Mouse (Mus musculus) intestine, postnatal 0 days (tissue): ENCODE data around the gene Swap70. TPM values are rescaled to one million over a fixed set of nuclear protein-coding genes. Genes with fewer than 3 reads are reported as not detected.

Source experiments
- ATAC-seq: fragments of 200-750 bp; cut with Nextera tagmentation; 2 replicates; pipeline ENCODE4 v1.8.0; 2017; ENCODE audit warnings: mild to moderate bottlenecking, moderate TSS enrichment, moderate library complexity
- H3K27ac ChIP-seq: fragments of 300-500 bp; sonication (generic); 2 replicates; pipeline ENCODE4 v1.5.1; 2014; ENCODE audit warnings: mild to moderate bottlenecking, low read depth, low read length, moderate library complexity
- H3K27me3 ChIP-seq: fragments of 300-500 bp; sonication (generic); replicated peaks from 2 replicates; pipeline ENCODE4 v1.6.1; 2014; ENCODE audit warnings: low read length, mixed read lengths; ENCODE audit not compliant: control insufficient read depth, insufficient read depth
- H3K36me3 ChIP-seq: fragments of 300-500 bp; sonication (generic); 2 replicates; pipeline ENCODE4 v1.6.1; 2014; ENCODE audit warnings: mild to moderate bottlenecking, moderate library complexity; ENCODE audit not compliant: control insufficient read depth, insufficient read depth
- H3K4me1 ChIP-seq: fragments of 300-500 bp; sonication (generic); replicated peaks from 2 replicates; pipeline ENCODE4 v1.6.1; 2014; ENCODE audit warnings: antibody characterized with exemption, low read length, mixed read lengths; ENCODE audit not compliant: control insufficient read depth, insufficient read depth
- H3K4me2 ChIP-seq: fragments of 300-500 bp; sonication (generic); replicated peaks from 2 replicates; pipeline ENCODE4 v1.6.1; 2014; ENCODE audit warnings: low read depth, mild to moderate bottlenecking, moderate library complexity
- H3K4me3 ChIP-seq: fragments of 300-500 bp; sonication (generic); 2 replicates; pipeline ENCODE4 v1.5.1; 2014; ENCODE audit warnings: low read depth, low read length
- H3K9ac ChIP-seq: fragments of 300-500 bp; sonication (generic); 2 replicates; pipeline ENCODE4 v1.6.1; 2014; ENCODE audit warnings: mild to moderate bottlenecking, low read depth, low read length
- H3K9me3 ChIP-seq: fragments of 300-500 bp; sonication (generic); 2 replicates; pipeline ENCODE4 v1.6.1; 2016; ENCODE audit warnings: mixed run types; ENCODE audit not compliant: control insufficient read depth
- CTCF ChIP-seq: sonication (generic); IDR thresholded peaks from 2 replicates; pipeline ENCODE4 v1.5.1; 2016; ENCODE audit warnings: low read depth, mild to moderate bottlenecking, control low read depth, antibody characterized with exemption, moderate library complexity
- WGBS: fragments of 180-500 bp; shearing (Covaris S2); extraction: QIAGEN DNeasy Blood & Tissue Kit; methylation state at CpG from one replicate; pipeline ENCODE4 v1.1.7; 2014; 5-methylcytosine and 5-hydroxymethylcytosine counted together
- polyA plus RNA-seq: library from polyadenylated mRNA; unstranded; fragments of >200 nt; fragmentation: Nextera tagmentation; extraction: Ambion mirVana; gene quantifications from 2 replicates; pipeline ENCODE4 v1.2.1, GENCODE M21; 2015

The Swap70 gene
- polyA plus RNA-seq, 1 experiment from 2014 or later = 11.1 TPM

- no peak for ATAC-seq
- no peak overlapping the region for H3K4me2 ChIP-seq
- no peaks in the 10 kb centered on the region for H3K9me3 ChIP-seq
- H3K4me1 ChIP-seq = no peaks in the 10 kb centered on the region
- peaks cover 26% of the 10 kb centered on the region for H3K36me3 ChIP-seq
- WGBS = 90% methylated on average over 12 of the region's 12 CpGs
- no peak overlapping the region for H3K4me3 ChIP-seq
- H3K27ac ChIP-seq = no peak overlapping the region
- H3K27me3 ChIP-seq = no peaks in the 10 kb centered on the region
- no peak for TF ChIP-seq CTCF
- H3K9ac ChIP-seq = no peak overlapping the region
These were observed 63.8 kb downstream of the Swap70 start for GRCm38 (mm10) chr7:110285076-110285848.

- ATAC-seq = no peak
- 90% methylated on average over 3 of the region's 3 CpGs for WGBS
- H3K4me3 ChIP-seq = no peak overlapping the region
These were observed 64.3 kb downstream of the Swap70 start for GRCm38 (mm10) chr7:110285849-110286151.

DNA sequence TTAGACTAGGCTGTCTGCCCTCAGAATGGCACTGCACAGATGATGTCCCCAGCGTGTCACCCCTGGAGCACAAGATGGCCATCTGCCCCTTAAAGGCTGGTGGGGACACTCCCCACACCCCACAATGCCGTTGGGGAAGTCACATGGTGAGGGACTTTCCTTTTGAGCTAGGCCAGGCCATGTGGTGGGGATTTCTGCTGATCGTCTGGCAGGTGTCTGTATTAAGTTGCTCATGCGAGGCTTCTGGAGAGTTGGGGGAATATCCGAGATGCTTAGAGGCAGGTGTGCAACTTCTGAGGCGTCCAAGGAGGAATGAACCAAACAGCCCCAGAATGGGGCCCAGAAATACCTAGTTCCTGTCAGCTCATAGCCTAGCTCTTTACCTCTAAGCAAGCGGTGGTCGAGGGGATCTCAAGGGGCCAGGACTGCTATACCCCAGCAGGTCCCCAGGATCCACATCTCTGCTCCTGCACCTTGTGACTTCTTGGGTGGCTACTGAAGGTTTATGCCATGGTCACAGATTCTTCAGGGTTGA, 64.8 kb downstream of the Swap70 start:
- no peak for TF ChIP-seq CTCF
- Histone ChIP-seq H3K36me3 (peaks cover 19% of the 10 kb centered on the region), H3K9me3 (no peaks in the 10 kb centered on the region), H3K9ac (no peak overlapping the region), H3K4me3 (no peak overlapping the region), H3K4me1 (no peaks in the 10 kb centered on the region), H3K27me3 (no peaks in the 10 kb centered on the region), H3K27ac (no peak overlapping the region), H3K4me2 (no peak overlapping the region)
- 83% methylated on average over 8 of the region's 8 CpGs for WGBS
- no peak for ATAC-seq

More at GRCm38 (mm10) chr7:110285849-110286151, 64.3 kb downstream of the Swap70 start:
- no peak overlapping the region for H3K4me2 ChIP-seq
- H3K36me3 ChIP-seq = peaks cover 23% of the 10 kb centered on the region
- H3K9me3 ChIP-seq = no peaks in the 10 kb centered on the region
- no peak overlapping the region for H3K9ac ChIP-seq
- no peak overlapping the region for H3K27ac ChIP-seq
- H3K4me1 ChIP-seq = no peaks in the 10 kb centered on the region
- TF ChIP-seq CTCF = no peak
- no peaks in the 10 kb centered on the region for H3K27me3 ChIP-seq

- peak; percentile 98 for TF ChIP-seq CTCF
- 8% methylated on average over 12 of the region's 12 CpGs for WGBS
- Histone ChIP-seq H3K4me3 (no peak overlapping the region), H3K27ac (no peak overlapping the region), H3K9ac (no peak overlapping the region), H3K36me3 (peaks cover 12% of the 10 kb centered on the region; the same call in 1 of the 2 replicates), H3K9me3 (no peaks in the 10 kb centered on the region), H3K4me2 (no peak overlapping the region), H3K4me1 (no peaks in the 10 kb centered on the region), H3K27me3 (no peaks in the 10 kb centered on the region)
- ATAC-seq = peak; percentile 70
These were observed 65.4 kb downstream of the Swap70 start for GRCm38 (mm10) chr7:110286838-110287475.

GRCm38 (mm10) chr7:110287476-110288071, 66.1 kb downstream of the Swap70 start:
- Histone ChIP-seq H3K27ac (no peak overlapping the region), H3K36me3 (peaks cover 7% of the 10 kb centered on the region; the same call in 1 of the 2 replicates), H3K4me2 (no peak overlapping the region), H3K9ac (no peak overlapping the region), H3K27me3 (no peaks in the 10 kb centered on the region), H3K4me1 (no peaks in the 10 kb centered on the region), H3K4me3 (no peak overlapping the region), H3K9me3 (no peaks in the 10 kb centered on the region)
- TF ChIP-seq CTCF = no peak
- 61% methylated on average over 8 of the region's 8 CpGs for WGBS
- ATAC-seq = no peak

DNA sequence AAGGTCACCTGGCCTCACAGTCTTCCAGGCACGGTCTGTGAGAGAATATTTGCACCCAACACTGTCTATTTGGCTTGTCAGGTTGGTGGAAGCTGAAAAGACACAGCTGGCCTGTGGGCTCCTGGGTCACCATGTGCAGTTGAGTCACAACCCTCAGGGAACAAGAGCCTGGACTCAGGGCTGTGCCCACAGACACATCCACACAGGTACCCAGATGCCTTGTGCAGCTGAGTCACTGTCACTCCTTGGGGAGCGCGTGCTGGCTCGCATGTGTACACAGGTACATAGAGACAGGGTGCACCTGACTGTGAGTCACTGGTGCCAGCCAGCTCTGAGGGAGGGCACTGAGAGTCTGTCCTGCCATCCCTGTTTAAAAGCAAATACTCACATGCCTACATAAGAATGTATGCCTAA, 66.7 kb downstream of the Swap70 start:
- Histone ChIP-seq H3K9ac (no peak overlapping the region), H3K27ac (0 out of 2 replicates have a peak overlapping the region, but pooled peaks have one; percentile 35), H3K27me3 (no peaks in the 10 kb centered on the region), H3K4me1 (no peaks in the 10 kb centered on the region), H3K4me2 (no peak overlapping the region), H3K36me3 (peaks cover 3% of the 10 kb centered on the region; the same call in 1 of the 2 replicates), H3K4me3 (no peak overlapping the region), H3K9me3 (no peaks in the 10 kb centered on the region)
- peak; percentile 81 for ATAC-seq
- no peak for TF ChIP-seq CTCF
- 70% methylated on average over 4 of the region's 4 CpGs for WGBS
